Mouse (Mus musculus) embryo, embryonic 11 days (tissue): ENCODE data around the gene Col4a1.

Experiments
- DNase-seq: peaks from one replicate; pipeline ENCODE4 v3.0.0-alpha.2; 2015

Col4a1 gene

DNA sequence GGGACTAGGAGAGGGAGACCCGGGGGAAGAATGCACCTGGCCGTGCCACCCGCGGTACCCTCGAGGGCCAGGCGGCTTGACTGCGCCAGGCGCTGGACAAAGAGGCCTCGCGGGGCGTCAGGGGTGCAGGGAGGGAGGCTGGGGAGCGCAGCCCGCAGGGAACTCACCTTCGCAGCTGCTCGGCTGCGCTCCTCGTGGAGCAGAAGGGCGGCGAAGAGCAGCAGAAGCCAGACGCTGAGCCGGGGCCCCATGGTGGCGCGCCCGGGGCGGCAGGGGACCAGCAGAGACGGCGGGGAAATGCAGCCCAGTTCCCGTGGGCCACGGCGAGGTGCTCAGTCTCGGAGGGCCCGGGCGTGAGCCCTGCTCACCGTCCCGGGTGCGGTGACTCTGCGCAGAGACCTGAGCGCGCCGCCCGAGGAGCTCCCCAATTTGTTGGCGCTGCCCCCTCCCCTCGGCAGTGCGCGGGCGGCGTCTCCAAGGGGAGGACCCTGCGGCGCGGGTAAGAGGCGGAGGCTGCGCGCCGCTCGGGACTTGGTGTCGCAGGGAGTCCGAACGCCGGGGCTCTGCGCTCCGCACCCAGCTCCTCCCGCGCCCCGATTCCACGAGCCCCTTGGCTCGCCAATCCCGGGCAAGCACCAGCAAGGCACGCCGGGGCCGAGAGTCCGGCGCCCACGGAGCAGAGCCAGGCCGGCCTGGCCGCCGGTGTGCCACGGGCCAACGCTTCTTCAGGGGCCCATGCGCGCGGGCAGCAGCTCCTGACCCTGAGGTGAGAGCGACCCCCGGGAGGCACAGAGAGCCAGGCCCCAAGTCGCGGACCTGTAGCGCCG, at the start of gene Col4a1, which contains the start of gene Col4a2:
TSS of gene Col4a1 (minus strand) at position 478 of the 827 bp plus-strand sequence.
TSS of gene Col4a2 (plus strand) at position 457 of the 827 bp plus-strand sequence.
- DNase-seq = peak; percentile 89

DNA sequence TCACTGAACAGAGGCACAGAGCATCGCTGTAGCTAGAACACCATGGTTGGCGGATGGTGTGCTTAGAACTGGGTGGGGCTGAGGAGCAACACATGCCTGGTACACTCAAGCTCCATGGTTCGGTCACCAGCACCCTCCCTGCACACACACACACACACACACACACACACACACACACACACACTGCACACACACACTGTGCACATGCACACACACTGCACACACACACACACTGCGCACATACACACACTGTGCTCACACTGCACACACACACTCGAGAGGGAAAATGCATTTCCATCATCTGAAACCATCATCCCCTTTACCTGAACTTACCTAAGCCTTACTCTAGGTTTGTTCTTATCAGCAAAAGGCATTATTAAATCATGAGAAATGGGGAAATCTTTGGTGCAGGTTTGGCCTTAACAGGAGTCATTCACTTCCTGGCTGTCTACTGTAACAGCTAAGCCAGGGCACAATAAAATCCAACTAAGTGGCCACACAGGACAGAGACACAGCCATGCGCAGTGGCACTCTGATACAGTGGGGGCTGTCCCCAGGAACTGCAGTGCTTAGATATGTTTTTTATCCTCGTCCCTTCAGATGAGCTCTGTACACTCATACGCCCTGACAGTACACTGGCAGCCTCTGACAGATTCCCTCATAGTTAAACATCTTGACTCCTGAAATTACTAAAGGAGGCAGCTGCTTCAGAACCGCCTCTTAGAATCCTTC, 49.1 kb upstream of the Col4a1 start:
- DNase-seq = no peak

DNA sequence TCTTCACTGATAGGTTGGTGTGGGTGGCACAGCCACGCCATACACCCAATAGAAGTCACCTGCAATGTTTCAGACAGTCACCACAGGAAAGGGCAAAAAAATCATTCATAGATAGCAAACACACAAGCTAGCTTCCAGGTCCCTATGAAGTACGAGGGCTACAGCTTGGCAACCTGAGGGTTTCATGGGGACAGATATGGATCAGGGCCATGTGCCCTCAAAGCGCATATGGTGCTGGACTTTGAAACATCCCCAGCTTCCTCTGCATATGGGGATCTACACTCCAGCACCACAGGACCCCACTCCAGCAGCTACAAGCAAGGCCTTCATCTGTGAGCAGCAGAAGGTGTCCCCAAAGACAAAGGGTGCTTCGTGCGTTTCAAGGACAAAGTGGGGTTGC, 47.2 kb upstream of the Col4a1 start:
- DNase-seq = no peak

DNA sequence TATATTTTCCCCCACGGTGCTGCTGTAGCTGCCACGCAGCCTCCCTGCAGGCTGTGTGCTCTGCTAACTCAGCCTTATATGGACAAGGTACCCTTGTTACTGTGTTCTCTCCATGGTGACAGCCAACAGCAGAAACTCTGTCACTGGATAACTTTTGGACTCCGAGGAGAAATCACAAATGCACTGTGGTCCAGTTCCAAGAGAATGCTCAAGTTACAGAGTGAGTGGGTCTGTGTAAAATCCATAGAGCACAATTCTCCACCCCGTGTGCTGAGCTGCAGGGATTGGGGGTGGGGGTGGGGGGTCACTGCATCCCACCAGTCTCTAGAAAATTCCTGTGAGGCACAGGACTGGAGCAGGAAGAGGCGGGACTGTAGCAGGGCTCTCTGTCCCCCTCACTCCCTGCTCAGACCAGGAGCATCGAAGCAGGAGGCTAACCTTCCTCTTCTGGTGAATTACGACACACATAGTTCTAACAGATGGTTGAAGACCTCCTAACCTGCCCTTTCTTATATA, 45.4 kb upstream of the Col4a1 start:
- DNase-seq = peak; percentile 31

DNA sequence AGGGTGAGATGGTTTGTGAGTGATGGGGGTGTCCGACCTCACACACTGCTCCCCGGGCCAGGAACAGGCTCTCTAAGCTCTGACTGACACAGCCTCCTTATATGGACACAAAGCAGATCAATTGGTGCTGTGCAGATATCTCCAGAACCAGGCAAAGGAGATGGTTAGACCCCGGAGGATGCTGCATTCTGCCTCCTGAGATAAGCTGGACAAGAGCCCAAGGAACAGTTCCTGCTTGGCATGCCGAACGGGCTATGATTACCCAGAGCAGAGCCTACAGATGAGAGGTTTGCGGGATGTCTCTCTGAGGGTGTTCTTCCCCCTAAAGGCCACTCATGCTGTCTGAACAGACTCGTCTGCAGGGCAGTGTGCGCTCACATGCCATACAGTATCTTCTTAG, 44.1 kb upstream of the Col4a1 start:
- no peak for DNase-seq

DNA sequence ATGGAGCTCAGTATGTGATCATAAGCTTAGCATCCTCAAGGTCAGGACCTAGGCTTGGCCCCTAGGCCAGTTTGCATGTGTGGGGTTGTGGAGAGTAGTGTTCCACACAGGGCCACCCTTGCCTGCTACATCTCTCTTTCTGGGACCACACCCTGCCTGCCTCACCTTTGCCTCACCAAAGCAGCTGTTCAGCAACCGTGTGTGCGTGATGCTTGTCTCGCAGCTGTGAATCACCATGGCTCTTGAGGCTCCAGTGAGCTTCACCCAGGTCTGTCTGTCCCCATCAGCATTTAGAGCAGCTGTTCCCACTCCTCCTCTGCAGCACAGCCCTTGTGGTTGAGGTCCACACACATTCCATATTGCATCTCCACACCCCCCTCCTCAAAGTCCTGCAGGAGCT, 43.3 kb upstream of the Col4a1 start:
- no peak for DNase-seq

DNA sequence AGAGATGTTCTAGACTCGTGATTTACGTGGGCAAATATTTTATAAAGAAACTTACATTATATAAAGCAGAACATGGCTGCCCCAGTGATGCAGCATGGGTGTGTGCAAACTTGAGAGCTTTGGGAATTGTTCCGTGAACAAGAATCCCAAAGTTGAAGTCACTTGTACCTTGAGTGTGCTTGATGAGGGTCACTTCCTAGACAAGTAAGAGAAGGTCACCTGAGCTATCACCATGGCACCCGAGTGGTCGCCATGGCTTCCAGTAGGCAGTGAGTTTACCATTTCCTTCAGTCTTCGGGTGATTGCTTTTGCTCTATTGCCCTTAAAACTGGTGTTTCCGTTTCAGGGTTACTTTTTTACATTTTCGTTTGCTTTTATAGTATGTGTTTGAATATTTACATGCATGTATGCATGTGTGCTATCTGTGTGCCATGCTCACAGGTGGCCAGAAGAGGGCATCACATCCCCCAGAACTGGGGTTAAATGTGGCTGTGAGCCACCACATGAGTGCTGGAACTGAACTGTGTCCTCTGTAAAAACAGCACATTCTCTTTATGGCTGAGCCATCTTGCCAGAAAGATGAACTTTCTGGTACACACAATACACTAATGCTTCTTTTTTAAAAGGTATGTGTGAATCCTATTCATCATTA, 42.3 kb upstream of the Col4a1 start:
- DNase-seq = no peak

DNA sequence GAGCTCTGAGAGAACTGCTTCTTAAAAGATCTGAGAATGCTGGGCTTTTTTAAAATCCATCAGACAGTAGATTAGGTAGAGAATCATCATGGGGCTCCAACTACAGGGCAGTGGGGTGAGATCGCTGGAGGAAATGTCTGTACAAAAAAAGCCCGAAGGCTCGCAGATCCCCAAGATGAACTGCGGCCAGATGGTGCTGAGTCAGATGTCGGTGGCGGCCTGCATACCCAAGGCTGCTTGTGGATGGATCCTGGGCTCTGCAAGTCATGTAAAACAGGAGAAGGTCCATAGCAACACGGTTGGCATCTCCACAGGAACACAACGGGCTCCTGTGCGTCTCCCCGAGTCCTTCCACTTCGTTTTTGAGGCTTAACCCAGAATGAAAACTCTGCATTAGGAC, 39.9 kb upstream of the Col4a1 start:
- DNase-seq = peak; percentile 23

DNA sequence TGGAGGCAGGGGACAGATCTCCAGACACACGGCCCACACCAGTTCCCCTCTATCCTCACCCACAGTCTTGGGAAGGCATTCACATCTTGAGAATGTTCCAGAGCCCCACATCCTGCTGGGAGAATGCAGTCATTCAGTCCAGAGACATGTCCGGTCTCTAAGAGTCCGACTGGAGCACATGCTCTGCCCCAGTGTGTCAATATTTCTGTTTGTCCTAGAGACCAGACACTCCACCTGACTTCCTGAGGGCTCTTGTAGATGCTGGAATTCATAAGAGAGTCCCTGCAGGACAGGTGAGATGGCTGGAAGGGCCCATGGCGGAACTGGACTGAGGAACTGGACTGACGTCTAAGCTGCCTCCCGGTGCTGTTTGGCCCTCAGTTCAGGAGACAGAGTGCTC, 38.7 kb upstream of the Col4a1 start:
- no peak for DNase-seq

DNA sequence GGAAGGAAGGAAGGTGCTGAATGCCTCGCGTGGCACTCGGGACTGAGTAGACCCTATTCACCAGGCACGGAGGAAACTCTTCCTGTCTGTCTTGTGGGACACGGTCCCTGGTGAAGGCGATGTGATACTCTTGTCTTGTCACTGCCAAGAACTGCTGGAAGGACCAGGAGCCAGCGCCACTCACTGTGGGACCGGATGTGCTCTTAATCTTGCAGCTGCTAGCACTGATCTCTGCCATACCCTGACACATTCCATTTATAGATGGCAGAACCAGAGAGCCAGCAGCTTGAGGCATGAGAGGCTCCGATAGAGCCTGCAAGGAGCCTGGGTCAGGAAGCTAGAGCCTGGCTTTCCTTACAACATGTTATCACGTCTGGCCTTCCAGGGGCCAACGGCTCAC, 36.0 kb upstream of the Col4a1 start:
- DNase-seq = no peak

DNA sequence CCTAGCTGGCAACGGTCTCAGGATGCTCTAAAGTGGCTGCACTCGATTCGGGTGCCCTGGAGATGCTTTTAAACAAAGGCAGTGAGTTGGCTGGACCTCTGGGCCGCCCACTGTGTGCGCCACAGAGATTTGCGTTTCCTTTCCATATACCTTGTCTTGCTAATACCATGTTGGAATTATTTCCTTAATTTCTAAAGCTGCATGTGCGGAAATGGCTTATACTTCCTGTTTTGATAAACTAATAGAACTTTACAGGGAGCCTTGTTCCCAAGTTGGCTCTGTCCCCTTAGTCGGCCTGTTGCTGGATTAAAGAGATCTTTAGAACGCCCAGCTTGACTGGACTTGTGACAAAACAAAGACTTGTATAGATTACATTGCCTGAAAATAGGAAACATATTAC, 35.1 kb upstream of the Col4a1 start:
- no peak for DNase-seq

DNA sequence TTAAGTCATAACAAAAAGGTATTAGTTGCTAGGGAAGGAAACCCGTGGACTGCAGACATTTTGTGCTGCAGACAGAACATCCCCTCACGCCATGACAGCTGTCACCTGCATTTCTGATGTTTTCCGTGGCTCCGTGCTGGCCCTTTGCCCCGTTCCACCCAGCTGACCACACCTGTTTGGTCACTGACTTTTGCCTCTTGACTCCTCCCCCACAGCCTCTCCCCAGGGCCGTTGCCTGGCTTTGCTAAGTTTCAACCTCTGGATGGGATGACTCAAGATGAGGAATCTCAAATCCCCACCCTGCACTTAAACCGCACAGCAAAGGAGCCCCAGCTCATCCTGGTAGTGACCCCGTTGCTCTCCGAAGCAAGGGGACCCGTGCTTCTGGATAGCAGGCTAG, 33.6 kb upstream of the Col4a1 start:
- DNase-seq = no peak

DNA sequence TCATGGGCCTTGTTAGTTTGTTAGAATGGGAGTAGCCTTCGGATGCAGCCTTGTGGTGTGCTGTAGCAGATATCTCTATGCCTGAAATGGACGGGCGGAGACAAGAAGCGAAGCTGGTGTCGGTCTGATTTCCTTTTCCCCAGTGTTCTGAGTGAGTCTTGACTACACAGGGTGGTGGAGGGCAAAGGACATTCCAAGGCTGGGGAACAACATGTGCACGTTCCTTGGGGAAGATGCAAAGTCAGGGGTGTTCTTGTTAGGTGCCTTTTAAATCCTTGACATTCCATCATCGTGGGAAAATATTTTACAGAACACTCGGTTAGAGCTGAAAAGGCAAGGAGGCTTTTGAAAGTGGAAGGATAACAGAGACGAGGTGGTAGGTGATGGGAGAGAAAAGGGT, 31.8 kb upstream of the Col4a1 start:
- no peak for DNase-seq

DNA sequence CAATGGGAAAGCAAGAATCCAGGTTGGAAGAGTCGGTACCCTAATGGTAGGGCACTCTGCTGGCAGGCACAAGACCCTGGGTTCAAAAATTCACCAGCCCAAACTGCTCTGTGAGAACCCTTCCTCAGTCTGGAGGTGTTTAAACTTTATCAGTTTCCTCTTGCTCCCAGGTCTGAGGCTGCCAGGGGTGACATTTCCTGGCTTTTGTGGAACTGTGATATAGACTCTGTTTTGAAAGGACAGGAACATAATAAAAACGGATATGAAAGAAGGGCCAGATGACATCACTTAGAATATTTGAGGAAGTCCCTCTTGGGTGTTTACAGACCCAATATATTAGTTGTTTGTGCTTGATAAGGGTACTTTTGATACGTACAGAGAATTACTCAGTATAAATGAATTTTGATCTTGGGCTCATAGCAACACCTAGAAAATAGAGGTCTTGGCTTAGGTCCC, 28.5 kb upstream of the Col4a1 start:
- no peak for DNase-seq

DNA sequence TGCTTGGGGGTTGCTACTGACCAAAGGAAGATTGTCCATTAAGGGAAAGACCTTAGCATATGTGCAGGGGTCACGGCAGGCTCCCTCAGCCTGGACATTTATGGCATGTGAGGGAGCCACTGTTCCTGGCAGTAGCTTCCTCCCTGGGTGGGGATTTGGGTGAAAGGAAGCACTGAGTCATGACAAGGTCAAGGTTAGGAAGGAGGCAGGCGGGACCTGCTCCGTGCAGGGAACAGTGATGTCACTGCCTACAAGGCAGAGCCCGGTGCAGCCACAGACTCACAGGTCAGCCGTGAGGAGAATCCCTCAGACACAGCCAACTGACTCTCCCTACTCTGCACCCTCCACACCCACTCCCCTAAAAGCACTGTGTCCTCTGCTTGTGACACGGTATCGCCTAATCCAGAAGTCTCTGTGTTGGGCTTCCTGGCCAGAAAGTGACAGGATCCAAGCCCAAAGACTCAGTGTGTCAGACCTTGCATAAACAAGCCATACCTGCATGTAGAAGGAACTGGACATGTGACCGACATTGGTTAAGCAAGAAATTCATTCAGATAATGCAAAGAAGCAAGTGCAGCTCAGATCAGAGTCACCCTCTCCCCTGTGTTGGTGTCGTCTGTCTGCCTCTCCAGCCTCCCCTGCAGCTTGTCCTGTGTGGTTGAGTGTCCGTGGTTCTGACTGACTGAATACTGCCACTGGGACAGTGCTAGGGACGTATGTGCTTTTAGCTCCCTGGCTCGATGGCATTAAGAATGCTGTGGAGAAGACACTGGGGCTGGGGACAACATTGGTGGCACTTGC, 27.9 kb upstream of the Col4a1 start:
- peak; percentile 19 for DNase-seq

DNA sequence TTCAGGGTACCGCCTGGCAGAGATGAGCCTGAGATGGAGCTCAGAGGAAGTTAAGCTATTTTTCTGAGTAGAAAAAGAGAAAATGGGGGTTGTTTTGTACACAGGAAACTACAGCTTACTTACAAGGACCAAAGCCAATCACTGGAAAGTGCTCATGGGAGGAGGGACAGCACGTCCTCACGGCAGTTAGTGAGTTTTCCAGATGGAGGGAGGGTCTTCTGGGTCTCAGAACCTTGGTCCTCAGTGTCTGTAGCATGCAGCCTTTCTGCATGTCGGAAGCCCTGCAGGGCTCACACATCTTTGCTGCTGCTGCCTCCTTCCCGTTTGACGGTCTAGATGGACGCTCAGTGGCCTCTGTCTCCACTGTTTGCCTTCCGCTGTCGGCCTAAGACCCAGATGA, 25.9 kb upstream of the Col4a1 start:
- DNase-seq = no peak

DNA sequence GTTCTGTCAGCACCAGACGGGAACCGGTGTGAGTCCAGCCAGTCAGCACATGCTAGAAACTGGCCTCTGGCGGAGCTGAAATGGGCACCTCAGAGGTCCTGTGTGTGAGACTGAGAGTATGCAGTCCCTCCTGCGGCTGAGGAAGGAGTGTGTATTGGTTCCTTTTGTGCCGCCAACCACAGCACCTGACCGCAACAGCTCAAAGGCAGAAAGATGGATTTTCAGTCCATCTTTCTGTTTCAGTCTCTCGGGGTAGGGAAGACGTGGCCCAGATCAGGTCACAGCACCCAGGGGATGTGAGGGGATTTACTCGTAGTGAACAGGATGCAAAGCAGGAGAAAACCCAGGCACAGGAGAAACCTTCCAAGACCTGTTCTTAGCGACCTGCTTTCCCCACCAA, 25.0 kb upstream of the Col4a1 start:
- DNase-seq = no peak

DNA sequence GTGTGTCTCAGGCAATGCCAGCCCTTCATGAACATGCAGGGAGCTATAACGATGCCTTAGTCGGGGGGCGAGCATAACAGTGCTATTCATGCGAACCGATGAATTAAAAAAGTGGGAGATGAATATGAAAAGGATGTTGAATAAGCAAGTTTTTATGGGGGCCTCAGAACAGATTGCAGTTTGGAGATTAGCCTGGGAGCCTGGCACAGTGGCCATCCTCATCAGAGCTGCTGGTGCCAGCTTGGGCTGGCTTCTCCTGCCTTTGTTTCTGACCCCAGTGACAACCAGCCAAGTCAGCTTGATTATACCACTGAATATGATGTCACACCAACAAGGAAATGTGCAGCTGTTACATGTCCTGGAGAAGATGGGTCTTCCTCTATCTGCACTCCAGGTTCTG, 23.7 kb upstream of the Col4a1 start:
- no peak for DNase-seq

DNA sequence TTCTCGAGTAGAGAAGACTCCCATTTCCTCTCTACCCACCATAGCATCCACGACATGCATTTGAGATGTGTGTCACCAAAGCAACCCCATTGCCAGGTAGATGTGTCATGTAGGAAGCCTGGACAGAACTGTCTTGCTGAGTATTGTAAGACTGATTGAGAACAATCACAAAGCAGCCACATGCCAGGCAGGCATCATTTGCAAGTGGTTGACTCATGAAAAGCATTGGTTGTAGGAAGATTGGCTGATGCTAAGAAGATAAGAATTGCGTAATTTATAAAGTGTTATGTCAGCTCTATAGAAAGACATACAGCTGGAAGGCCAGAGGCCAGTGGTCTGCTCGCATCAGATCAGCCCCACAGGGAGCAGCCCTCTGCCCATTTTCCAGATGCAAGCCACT, 22.6 kb upstream of the Col4a1 start:
- DNase-seq = no peak

DNA sequence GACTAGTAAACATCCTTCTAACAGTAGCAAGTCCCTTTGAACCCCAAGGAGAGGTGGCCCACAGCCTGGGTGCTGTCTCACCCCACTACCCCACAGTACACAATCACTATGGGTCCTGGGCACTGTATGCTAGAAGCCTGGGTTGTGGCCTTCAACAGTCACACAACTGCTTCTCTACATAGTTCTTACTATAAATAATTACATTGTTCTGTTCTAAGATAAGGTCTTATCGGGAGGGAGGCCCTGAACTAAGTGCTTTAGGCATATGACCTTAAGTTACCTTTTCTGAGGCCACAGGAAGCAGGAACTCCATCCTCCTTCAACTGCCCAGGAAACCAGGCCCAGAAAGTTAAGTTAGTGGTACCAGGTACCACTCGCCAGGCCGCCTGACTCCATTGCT, 21.9 kb upstream of the Col4a1 start:
- no peak for DNase-seq

DNA sequence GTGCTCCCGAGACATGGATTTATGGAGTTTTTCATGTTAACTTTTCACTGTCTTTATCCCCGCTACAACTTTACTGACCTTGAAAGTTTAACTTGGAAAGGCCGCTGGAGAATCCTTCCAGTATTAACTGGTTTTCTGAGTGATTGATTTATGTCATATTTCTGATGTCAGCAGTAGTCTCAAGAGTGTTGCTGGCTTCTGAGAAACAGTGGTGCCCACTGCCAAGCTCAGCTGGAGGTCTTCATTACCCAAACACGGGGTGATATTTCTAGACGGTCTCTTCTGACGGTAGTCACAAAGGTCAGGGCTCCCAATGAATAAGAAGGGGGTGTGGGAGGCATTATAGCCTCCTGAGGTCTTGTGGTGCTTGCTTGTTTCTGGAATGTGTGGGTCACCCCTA, 21.1 kb upstream of the Col4a1 start:
- no peak for DNase-seq

DNA sequence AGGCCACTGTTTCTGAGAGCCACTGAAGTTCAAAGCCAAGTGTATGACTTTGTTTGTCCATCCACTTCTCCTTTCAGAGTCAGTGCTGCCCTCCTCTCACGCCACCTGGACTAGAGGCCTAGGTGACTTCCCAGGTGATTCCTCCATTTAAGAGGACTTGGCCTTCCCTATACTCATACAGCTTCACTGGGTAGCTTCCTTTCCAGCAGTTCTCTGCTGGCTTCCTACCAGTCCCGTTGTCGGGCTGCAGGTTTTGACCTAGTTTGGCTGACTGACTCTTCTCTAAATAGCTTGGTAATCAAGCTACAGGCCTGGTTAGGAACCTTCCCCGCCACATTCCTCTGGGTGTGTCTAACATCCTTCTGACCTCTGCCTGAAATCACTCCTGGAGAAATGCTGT, 18.9 kb upstream of the Col4a1 start:
- DNase-seq = no peak
